Mouse (Mus musculus) urinary bladder, postnatal 36 days (tissue): ENCODE results near the gene Gm49383.
"Not testable (repeated sequence)": the region's sequence is repeated elsewhere in the genome, so short reads cannot be mapped to it uniquely, and the experiment has no call there.

Source experiments
- DNase-seq, 2 experiments: peaks; one replicate each; pipeline ENCODE4 v3.0.0; 2022; ENCODE audit warnings: low spot score in 2 of 2, mixed read lengths in 1 of 2

Gm49383 gene

GRCm38 (mm10) chr12:69166861-69167581 is 29.9 kb downstream of the Gm49383 start:
- DNase-seq, result not testable (repeated sequence)

- DNase-seq, result no peak
Measured at GRCm38 (mm10) chr12:69164904-69165303, 32.0 kb downstream of the Gm49383 start.

GRCm38 (mm10) chr12:69163586-69163985 is 33.3 kb downstream of the Gm49383 start:
- DNase-seq, result not testable (repeated sequence)

GRCm38 (mm10) chr12:69160677-69161076 is 36.2 kb downstream of the Gm49383 start:
- DNase-seq, result not testable (repeated sequence)

- DNase-seq, result no peak
Measured at GRCm38 (mm10) chr12:69159578-69159940, 37.3 kb downstream of the Gm49383 start.

GRCm38 (mm10) chr12:69158765-69159577 is 37.9 kb downstream of the Gm49383 start, which contains the start of gene Rps29:
Rps29 (minus strand) TSS chr12:69159186.
- DNase-seq, result peak; percentile 93 to 97

- DNase-seq, result no peak
Measured at GRCm38 (mm10) chr12:69158366-69158764, 38.5 kb downstream of the Gm49383 start.

GRCm38 (mm10) chr12:69157107-69157506 is 39.8 kb downstream of the Gm49383 start:
- no peak for DNase-seq

GRCm38 (mm10) chr12:69156436-69156835 is 40.5 kb downstream of the Gm49383 start:
- DNase-seq, result no peak

GRCm38 (mm10) chr12:69155923-69156322 is 41.0 kb downstream of the Gm49383 start:
- DNase-seq, result no peak

GRCm38 (mm10) chr12:69150049-69150448 is 46.9 kb downstream of the Gm49383 start:
- DNase-seq, result no peak

GRCm38 (mm10) chr12:69147166-69147735 is 49.7 kb downstream of the Gm49383 start:
- no peak for DNase-seq

- DNase-seq, result no peak
Measured at GRCm38 (mm10) chr12:69143460-69143859, 53.4 kb downstream of the Gm49383 start.

GRCm38 (mm10) chr12:69139841-69140240 is 57.1 kb downstream of the Gm49383 start:
- no peak for DNase-seq

- DNase-seq, result no peak
Measured at GRCm38 (mm10) chr12:69139201-69139600, 57.7 kb downstream of the Gm49383 start.
